Mouse (Mus musculus) heart, embryonic 15.5 days (tissue): ENCODE results near the gene Tbc1d32. TPM values are rescaled to one million over a fixed set of nuclear protein-coding genes. Genes with fewer than 3 reads are reported as not detected.
A peak's percentile ranks its signal among the peaks of the same experiment; 100 is the strongest.
"Not testable (repeated sequence)": the region's sequence is repeated elsewhere in the genome, so short reads cannot be mapped to it uniquely, and the experiment has no call there.

Experiments used
- ATAC-seq: fragments of 200-750 bp; cut with Nextera tagmentation; replicated peaks from 2 replicates; pipeline ENCODE4 v1.8.0; 2017; ENCODE audit warnings: low read depth, moderate TSS enrichment; ENCODE audit not compliant: insufficient number of reproducible peaks, insufficient read depth, low FRiP score
- H3K27ac ChIP-seq: fragments of 300-500 bp; sonication (generic); 2 replicates; pipeline ENCODE4 v1.5.1; 2015; ENCODE audit warnings: mild to moderate bottlenecking, inconsistent platforms
- H3K27me3 ChIP-seq: fragments of 300-500 bp; sonication (generic); 2 replicates; pipeline ENCODE4 v1.6.1; 2015; ENCODE audit warnings: inconsistent platforms
- H3K36me3 ChIP-seq: fragments of 300-500 bp; sonication (generic); 2 replicates; pipeline ENCODE4 v1.6.1; 2015; ENCODE audit warnings: mild to moderate bottlenecking, inconsistent platforms
- H3K4me1 ChIP-seq: fragments of 300-500 bp; sonication (generic); replicated peaks from 2 replicates; pipeline ENCODE4 v1.6.1; 2015; ENCODE audit warnings: inconsistent platforms
- H3K4me2 ChIP-seq: fragments of 300-500 bp; sonication (generic); 2 replicates; pipeline ENCODE4 v1.6.1; 2015; ENCODE audit warnings: inconsistent platforms, mild to moderate bottlenecking, moderate library complexity
- H3K4me3 ChIP-seq: fragments of 300-500 bp; sonication (generic); 2 replicates; pipeline ENCODE4 v1.5.1; 2015; ENCODE audit warnings: mild to moderate bottlenecking, inconsistent platforms
- H3K9ac ChIP-seq: fragments of 300-500 bp; sonication (generic); 2 replicates; pipeline ENCODE4 v1.6.1; 2015; ENCODE audit warnings: mild to moderate bottlenecking, inconsistent platforms
- H3K9me3 ChIP-seq: fragments of 300-500 bp; sonication (generic); replicated peaks from 2 replicates; pipeline ENCODE4 v1.6.1; 2016; ENCODE audit warnings: inconsistent platforms
- WGBS: fragments of 180-500 bp; shearing (Covaris S2); methylation state at CpG from one replicate; pipeline ENCODE4 v1.1.7; 2015; ENCODE audit warnings: mixed read lengths; 5-methylcytosine and 5-hydroxymethylcytosine counted together
- polyA plus RNA-seq: library from polyadenylated mRNA; unstranded; fragments of >200 nt; fragmentation: Nextera tagmentation; extraction: Ambion mirVana; gene quantifications from 2 replicates; pipeline ENCODE4 v1.2.1, GENCODE M21; 2015

The Tbc1d32 gene
- polyA plus RNA-seq, 1 experiment from 2014 or later, result 1.9 TPM

DNA sequence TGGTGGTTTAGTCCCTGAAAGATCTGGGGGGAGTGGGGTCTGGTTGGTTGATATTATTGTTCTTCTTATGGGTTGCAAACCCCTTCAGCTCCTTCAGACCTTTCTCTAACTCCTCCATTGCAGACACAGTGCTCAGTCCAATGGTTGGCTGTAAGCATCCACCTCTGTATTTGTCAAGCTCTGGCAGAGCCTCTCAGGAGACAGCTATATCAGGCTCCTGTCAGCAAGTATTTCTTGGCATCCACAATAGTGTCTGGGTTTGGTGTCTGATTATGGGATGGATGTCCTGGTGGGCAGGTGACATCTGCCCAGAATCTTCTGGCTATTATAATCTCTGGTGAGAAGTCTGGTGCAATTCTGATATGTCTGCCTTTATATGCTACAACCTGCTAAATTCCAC lies 60.8 kb downstream of the Tbc1d32 start:
- not testable (repeated sequence) for H3K27ac ChIP-seq, H3K9me3 ChIP-seq, H3K4me3 ChIP-seq, H3K9ac ChIP-seq, H3K36me3 ChIP-seq, H3K27me3 ChIP-seq, ATAC-seq, H3K4me2 ChIP-seq, H3K4me1 ChIP-seq

DNA sequence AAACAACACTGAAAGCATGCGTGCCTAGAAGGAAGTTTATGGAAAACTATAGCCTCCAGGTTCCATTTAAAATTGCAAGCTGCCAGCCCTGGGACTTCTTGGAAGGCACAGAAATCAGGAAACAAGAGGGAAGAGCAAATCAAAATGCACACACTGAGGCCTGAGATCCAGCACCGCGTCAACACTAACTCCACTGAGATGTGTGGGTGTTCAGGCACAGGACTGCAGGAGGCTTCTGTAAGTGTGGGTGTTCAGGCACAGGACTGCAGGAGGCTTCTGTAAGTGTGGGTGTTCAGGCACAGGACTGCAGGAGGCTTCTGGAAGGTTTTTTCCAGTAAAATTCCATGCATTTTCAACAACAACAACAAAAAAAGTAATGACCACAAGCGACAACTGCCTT lies 62.7 kb downstream of the Tbc1d32 start:
- WGBS, result 72% methylated on average over 4 of the region's 4 CpGs
- H3K36me3 ChIP-seq, result no peaks in the 10 kb centered on the region; the same call in 1 of the 2 replicates

GRCm38 (mm10) chr10:56164411-56164810 lies 64.1 kb downstream of the Tbc1d32 start:
- Histone ChIP-seq H3K27me3 (no peaks in the 10 kb centered on the region), H3K36me3 (no peaks in the 10 kb centered on the region), H3K9ac (no peak overlapping the region), H3K4me2 (no peak overlapping the region), H3K4me3 (no peak overlapping the region), H3K9me3 (no peaks in the 10 kb centered on the region), H3K4me1 (no peaks in the 10 kb centered on the region), H3K27ac (no peak overlapping the region)
- 67% methylated on average over 3 of the region's 3 CpGs for WGBS
- no peak for ATAC-seq

More for the DNA sequence above, 62.7 kb downstream of the Tbc1d32 start:
- Histone ChIP-seq H3K9ac (no peak overlapping the region), H3K4me1 (no peaks in the 10 kb centered on the region), H3K4me2 (no peak overlapping the region), H3K9me3 (no peaks in the 10 kb centered on the region), H3K27me3 (no peaks in the 10 kb centered on the region), H3K4me3 (no peak overlapping the region), H3K27ac (no peak overlapping the region)
- ATAC-seq, result no peak

DNA sequence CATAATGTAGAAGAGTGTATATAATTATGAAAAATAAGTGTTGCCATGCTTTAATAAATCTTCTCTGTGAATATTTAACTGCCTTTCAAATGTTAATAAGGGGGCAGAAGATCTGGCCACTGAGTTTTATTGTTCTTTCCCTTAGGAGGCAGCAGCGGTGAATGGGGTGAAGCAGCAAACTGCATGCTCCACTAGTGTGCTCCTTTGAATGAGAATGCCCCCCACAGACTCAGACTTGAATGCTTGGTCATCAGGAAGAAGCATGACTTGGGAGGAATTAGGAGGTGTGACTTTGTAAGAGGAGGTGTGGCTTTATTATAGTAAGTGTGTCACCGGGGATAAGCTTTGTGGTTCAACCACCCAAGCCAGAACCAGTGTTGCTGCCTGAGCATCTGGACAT lies 69.7 kb downstream of the Tbc1d32 start:
- WGBS, result 89% methylated on average over 2 of the region's 2 CpGs
- no peak for ATAC-seq
- no peak overlapping the region for H3K4me3 ChIP-seq
- no peak overlapping the region for H3K4me2 ChIP-seq
- H3K9me3 ChIP-seq, result no peaks in the 10 kb centered on the region
- no peaks in the 10 kb centered on the region for H3K4me1 ChIP-seq
- H3K27me3 ChIP-seq, result no peaks in the 10 kb centered on the region
- no peak overlapping the region for H3K27ac ChIP-seq
- no peaks in the 10 kb centered on the region for H3K36me3 ChIP-seq
- H3K9ac ChIP-seq, result no peak overlapping the region

DNA sequence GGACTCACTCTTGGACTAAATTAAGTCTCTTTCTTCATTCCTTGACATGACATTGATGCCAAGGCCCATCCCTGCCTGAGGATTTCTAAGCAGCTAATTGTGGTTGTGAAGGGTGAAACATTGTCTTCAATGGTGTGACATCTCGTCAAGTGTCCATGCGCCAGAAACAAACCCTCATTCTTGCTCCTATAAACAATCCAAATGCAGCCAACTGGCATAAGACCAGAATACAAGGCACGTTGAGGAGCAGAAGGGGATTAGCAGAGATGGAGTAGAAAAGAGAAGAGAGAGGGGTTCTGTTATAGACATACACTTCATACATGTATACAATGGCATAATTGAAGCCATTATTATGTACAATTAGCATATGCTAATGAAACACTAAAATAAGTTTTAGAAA lies 70.3 kb downstream of the Tbc1d32 start:
- H3K4me3 ChIP-seq, result no peak overlapping the region
- no peak overlapping the region for H3K4me2 ChIP-seq
- no peak overlapping the region for H3K27ac ChIP-seq
- H3K36me3 ChIP-seq, result no peaks in the 10 kb centered on the region
- H3K27me3 ChIP-seq, result no peaks in the 10 kb centered on the region
- no peak for ATAC-seq
- H3K4me1 ChIP-seq, result no peaks in the 10 kb centered on the region
- WGBS, result 83% methylated on average over 3 of the region's 3 CpGs
- no peak overlapping the region for H3K9ac ChIP-seq
- no peaks in the 10 kb centered on the region for H3K9me3 ChIP-seq

GRCm38 (mm10) chr10:56156956-56157355 lies 71.5 kb downstream of the Tbc1d32 start:
- WGBS, result 79% methylated on average over 3 of the region's 3 CpGs
- ATAC-seq, result no peak
- H3K36me3 ChIP-seq, result no peaks in the 10 kb centered on the region
- no peak overlapping the region for H3K4me2 ChIP-seq
- H3K9ac ChIP-seq, result no peak overlapping the region
- H3K27me3 ChIP-seq, result no peaks in the 10 kb centered on the region
- no peaks in the 10 kb centered on the region for H3K4me1 ChIP-seq
- H3K4me3 ChIP-seq, result no peak overlapping the region
- H3K27ac ChIP-seq, result no peak overlapping the region
- no peaks in the 10 kb centered on the region for H3K9me3 ChIP-seq

GRCm38 (mm10) chr10:56148920-56149319 lies 79.6 kb downstream of the Tbc1d32 start:
- Histone ChIP-seq H3K4me1 (no peaks in the 10 kb centered on the region), H3K27me3 (no peaks in the 10 kb centered on the region), H3K9ac (no peak overlapping the region), H3K36me3 (no peaks in the 10 kb centered on the region), H3K27ac (no peak overlapping the region), H3K4me2 (no peak overlapping the region), H3K4me3 (no peak overlapping the region), H3K9me3 (no peaks in the 10 kb centered on the region)
- no peak for ATAC-seq
- WGBS, result 78% methylated on average over 3 of the region's 3 CpGs

GRCm38 (mm10) chr10:56137191-56137590 lies 91.3 kb downstream of the Tbc1d32 start:
- H3K9ac ChIP-seq, result no peak overlapping the region
- no peaks in the 10 kb centered on the region for H3K4me1 ChIP-seq
- no peaks in the 10 kb centered on the region for H3K27me3 ChIP-seq
- no peak overlapping the region for H3K4me3 ChIP-seq
- no peaks in the 10 kb centered on the region for H3K9me3 ChIP-seq
- H3K4me2 ChIP-seq, result no peak overlapping the region
- H3K27ac ChIP-seq, result no peak overlapping the region
- WGBS, result 91% methylated on average over 5 of the region's 5 CpGs
- ATAC-seq, result no peak
- no peaks in the 10 kb centered on the region for H3K36me3 ChIP-seq

- ATAC-seq, result no peak
- 75% methylated on average over 2 of the region's 2 CpGs for whole genome bisulfite sequencing
- Histone ChIP-seq H3K4me1 (no peaks in the 10 kb centered on the region), H3K27ac (no peak overlapping the region), H3K9me3 (no peaks in the 10 kb centered on the region), H3K36me3 (no peaks in the 10 kb centered on the region), H3K27me3 (no peaks in the 10 kb centered on the region), H3K4me2 (no peak overlapping the region), H3K4me3 (no peak overlapping the region), H3K9ac (no peak overlapping the region)
Observed at GRCm38 (mm10) chr10:56129642-56130041, 98.8 kb downstream of the Tbc1d32 start.

- Histone ChIP-seq H3K4me1 (no peaks in the 10 kb centered on the region), H3K27me3 (no peaks in the 10 kb centered on the region), H3K9ac (no peak overlapping the region), H3K4me3 (no peak overlapping the region), H3K9me3 (no peaks in the 10 kb centered on the region), H3K4me2 (no peak overlapping the region), H3K27ac (no peak overlapping the region), H3K36me3 (no peaks in the 10 kb centered on the region)
- no peak for ATAC-seq
- WGBS, result 85% methylated on average over 1 of the region's 1 CpGs
Observed at GRCm38 (mm10) chr10:56126972-56127371, 101.5 kb downstream of the Tbc1d32 start.

DNA sequence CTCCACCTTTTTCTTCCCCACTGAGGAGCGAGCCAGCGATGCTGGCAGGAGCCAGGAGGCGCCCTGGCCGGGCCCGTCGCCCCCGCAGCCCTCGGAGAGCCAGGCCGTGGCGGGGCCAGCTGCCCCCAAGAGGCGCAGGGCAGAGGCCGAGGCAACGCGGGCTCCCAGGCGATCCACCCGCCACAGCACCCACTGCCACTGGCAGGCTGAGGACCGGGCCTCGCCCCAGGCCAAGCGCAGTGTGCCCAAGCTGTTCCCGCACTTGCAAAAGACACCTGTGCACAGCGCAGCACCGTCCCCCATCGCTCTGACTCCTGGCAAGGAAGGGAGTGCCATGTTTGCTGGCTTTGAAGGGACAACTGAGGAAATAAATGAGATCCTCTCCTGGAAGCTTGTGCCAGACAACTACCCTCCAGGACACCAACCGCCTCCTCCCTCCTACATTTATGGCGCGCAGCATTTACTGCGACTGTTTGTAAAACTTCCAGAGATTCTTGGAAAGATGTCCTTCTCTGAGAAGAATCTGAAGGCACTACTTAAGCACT lies 112.8 kb downstream of the Tbc1d32 start:
- no peaks in the 10 kb centered on the region for H3K36me3 ChIP-seq
- peak overlapping the region; percentile 55 for H3K9ac ChIP-seq
- H3K27ac ChIP-seq, result peak overlapping the region; percentile 67
- H3K9me3 ChIP-seq, result no peaks in the 10 kb centered on the region
- H3K4me2 ChIP-seq, result peak overlapping the region; percentile 88
- H3K27me3 ChIP-seq, result no peaks in the 10 kb centered on the region
- WGBS, result 20% methylated on average over 27 of the region's 27 CpGs
- H3K4me3 ChIP-seq, result peak overlapping the region; percentile 78
- peak; percentile 59 for ATAC-seq
- H3K4me1 ChIP-seq, result peaks cover 10% of the 10 kb centered on the region

DNA sequence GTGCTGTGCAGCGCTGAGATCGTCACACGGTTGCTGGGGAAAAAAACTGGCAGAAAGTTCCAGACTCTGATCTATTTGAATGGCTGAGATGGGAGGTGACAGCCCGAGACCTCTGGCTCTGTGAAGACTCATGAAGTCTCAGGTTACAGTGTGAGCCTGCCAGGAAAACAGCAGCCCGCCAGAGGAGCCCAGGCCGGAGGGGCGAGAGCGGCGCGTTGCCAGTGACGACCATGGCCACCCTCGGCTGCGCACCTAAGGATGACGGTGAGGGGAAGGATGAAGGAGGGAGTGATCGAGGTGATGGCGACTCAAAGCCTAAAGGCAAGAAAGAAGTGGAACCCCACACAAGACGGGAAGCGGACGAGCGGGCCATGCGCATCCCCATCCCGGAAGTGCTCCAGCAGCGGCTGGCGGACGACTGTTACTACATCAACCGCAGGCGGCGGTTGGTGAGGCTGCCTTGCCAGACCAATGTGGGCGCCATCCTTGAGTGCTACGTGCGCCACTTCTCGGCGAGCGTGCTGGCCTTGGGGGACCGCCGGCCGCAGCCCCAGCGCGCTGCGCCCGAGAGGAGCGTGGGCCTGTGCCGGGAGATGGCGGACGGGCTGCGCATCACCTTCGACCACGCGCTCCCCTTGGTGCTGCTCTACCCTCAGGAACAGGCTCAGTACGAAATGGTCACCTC lies 113.4 kb downstream of the Tbc1d32 start:
- WGBS, result under 1% methylated on average over 50 of the region's 50 CpGs
- no peaks in the 10 kb centered on the region for H3K36me3 ChIP-seq
- no peaks in the 10 kb centered on the region for H3K27me3 ChIP-seq
- ATAC-seq, result peak; percentile 83
- peaks cover 10% of the 10 kb centered on the region for H3K4me1 ChIP-seq
- H3K4me2 ChIP-seq, result peak overlapping the region; percentile 88
- H3K27ac ChIP-seq, result peak overlapping the region; percentile 67
- no peaks in the 10 kb centered on the region for H3K9me3 ChIP-seq
- peak overlapping the region; percentile 55 for H3K9ac ChIP-seq
- H3K4me3 ChIP-seq, result peak overlapping the region; percentile 78
